Mouse (Mus musculus): ENCODE measurements at regions not wholly inside any gene's neighbourhood (a gene's known extent, or its start where the extent isn't known, plus 50 kb on each side); places are given as distances from the start of the nearest gene placed in this dataset.

GRCm38 (mm10) chr15:85670789-85671700 is 63.7 kb upstream of the Ppara start:
- WGBS = under 1% methylated on average over 118 of the region's 141 CpGs
- Histone ChIP-seq H3K27ac (ENCODE audit: low read length) (peak overlapping the region; percentile 96), H3K4me1 (ENCODE audit: control insufficient read depth, insufficient read depth, low read length) (peaks cover 17% of the 10 kb centered on the region)

GRCm38 (mm10) chr15:85671701-85672191 is 63.0 kb upstream of the Ppara start:
- WGBS = 2% methylated on average over 50 of the region's 50 CpGs
- peak overlapping the region; percentile 78 for H3K4me2 ChIP-seq (ENCODE audit: low read depth, low read length)
- no peaks in the 10 kb centered on the region for H3K36me3 ChIP-seq (ENCODE audit: control insufficient read depth, insufficient read depth, low read length)
- H3K9me3 ChIP-seq (ENCODE audit: control insufficient read depth, low read length) = no peaks in the 10 kb centered on the region
- H3K4me1 ChIP-seq (ENCODE audit: control insufficient read depth, insufficient read depth, low read length) = peaks cover 17% of the 10 kb centered on the region
- peak overlapping the region; percentile 79 for H3K4me3 ChIP-seq (ENCODE audit: low read length)
- H3K27ac ChIP-seq (ENCODE audit: low read length) = peak overlapping the region; percentile 96
- peaks cover 29% of the 10 kb centered on the region for H3K27me3 ChIP-seq (replicated peaks; ENCODE audit: control insufficient read depth, insufficient read depth, low read length)
- ATAC-seq = no peak; the same call in 1 of the 2 replicates
- H3K9ac ChIP-seq (ENCODE audit: low read depth, low read length) = peak overlapping the region; percentile 92

More at GRCm38 (mm10) chr15:85670789-85671700, 63.7 kb upstream of the Ppara start:
- Histone ChIP-seq H3K36me3 (ENCODE audit: control insufficient read depth, insufficient read depth, low read length) (no peaks in the 10 kb centered on the region), H3K4me2 (ENCODE audit: low read depth, low read length) (peak overlapping the region; percentile 78), H3K4me3 (ENCODE audit: low read length) (peak overlapping the region; percentile 79), H3K27me3 (replicated peaks; ENCODE audit: control insufficient read depth, insufficient read depth, low read length) (peaks cover 33% of the 10 kb centered on the region), H3K9ac (ENCODE audit: low read depth, low read length) (peak overlapping the region; percentile 92), H3K9me3 (ENCODE audit: control insufficient read depth, low read length) (no peaks in the 10 kb centered on the region)
- peak; percentile 73 for ATAC-seq

- peak overlapping the region; percentile 79 for H3K4me3 ChIP-seq (ENCODE audit: low read length)
- H3K9me3 ChIP-seq (ENCODE audit: control insufficient read depth, low read length) = no peaks in the 10 kb centered on the region
- H3K9ac ChIP-seq (ENCODE audit: low read depth, low read length) = peak overlapping the region; percentile 92
- no peak for ATAC-seq
- H3K27me3 ChIP-seq (replicated peaks; ENCODE audit: control insufficient read depth, insufficient read depth, low read length) = peaks cover 29% of the 10 kb centered on the region
- peaks cover 17% of the 10 kb centered on the region for H3K4me1 ChIP-seq (ENCODE audit: control insufficient read depth, insufficient read depth, low read length)
- WGBS = 65% methylated on average over 3 of the region's 3 CpGs
- peak overlapping the region; percentile 78 for H3K4me2 ChIP-seq (ENCODE audit: low read depth, low read length)
- no peak overlapping the region for H3K27ac ChIP-seq (ENCODE audit: low read length)
- H3K36me3 ChIP-seq (ENCODE audit: control insufficient read depth, insufficient read depth, low read length) = no peaks in the 10 kb centered on the region
Measured at GRCm38 (mm10) chr15:85672376-85672775, 62.4 kb upstream of the Ppara start.

GRCm38 (mm10) chr15:85672931-85673330 is 61.9 kb upstream of the Ppara start:
- 62% methylated on average over 3 of the region's 3 CpGs for WGBS
- Histone ChIP-seq H3K4me1 (ENCODE audit: control insufficient read depth, insufficient read depth, low read length) (peaks cover 19% of the 10 kb centered on the region), H3K36me3 (ENCODE audit: control insufficient read depth, insufficient read depth, low read length) (no peaks in the 10 kb centered on the region), H3K27me3 (replicated peaks; ENCODE audit: control insufficient read depth, insufficient read depth, low read length) (peaks cover 29% of the 10 kb centered on the region), H3K9ac (ENCODE audit: low read depth, low read length) (peak overlapping the region; percentile 92), H3K4me3 (ENCODE audit: low read length) (peak overlapping the region; percentile 79), H3K4me2 (ENCODE audit: low read depth, low read length) (peak overlapping the region; percentile 78), H3K9me3 (ENCODE audit: control insufficient read depth, low read length) (no peaks in the 10 kb centered on the region), H3K27ac (ENCODE audit: low read length) (no peak overlapping the region)
- no peak for ATAC-seq

GRCm38 (mm10) chr15:85673506-85673905 is 61.3 kb upstream of the Ppara start:
- H3K36me3 ChIP-seq (ENCODE audit: control insufficient read depth, insufficient read depth, low read length) = no peaks in the 10 kb centered on the region
- H3K9me3 ChIP-seq (ENCODE audit: control insufficient read depth, low read length) = no peaks in the 10 kb centered on the region
- no peak overlapping the region for H3K27ac ChIP-seq (ENCODE audit: low read length)
- H3K4me3 ChIP-seq (ENCODE audit: low read length) = peak overlapping the region; percentile 20
- peak overlapping the region; percentile 43 for H3K4me2 ChIP-seq (ENCODE audit: low read depth, low read length)
- H3K9ac ChIP-seq (ENCODE audit: low read depth, low read length) = peak overlapping the region; percentile 38; the same call in 1 of the 2 replicates
- H3K4me1 ChIP-seq (ENCODE audit: control insufficient read depth, insufficient read depth, low read length) = peaks cover 19% of the 10 kb centered on the region
- 75% methylated on average over 9 of the region's 9 CpGs for WGBS
- ATAC-seq = no peak
- H3K27me3 ChIP-seq (replicated peaks; ENCODE audit: control insufficient read depth, insufficient read depth, low read length) = peaks cover 29% of the 10 kb centered on the region

- H3K36me3 ChIP-seq (ENCODE audit: control insufficient read depth, insufficient read depth, low read length) = no peaks in the 10 kb centered on the region
- H3K27ac ChIP-seq (ENCODE audit: low read length) = no peak overlapping the region
- no peak for ATAC-seq
- no peaks in the 10 kb centered on the region for H3K9me3 ChIP-seq (ENCODE audit: control insufficient read depth, low read length)
- peaks cover 24% of the 10 kb centered on the region for H3K27me3 ChIP-seq (replicated peaks; ENCODE audit: control insufficient read depth, insufficient read depth, low read length)
- H3K4me2 ChIP-seq (ENCODE audit: low read depth, low read length) = no peak overlapping the region; the same call in 1 of the 2 replicates
- no peak overlapping the region; the same call in 1 of the 2 replicates for H3K9ac ChIP-seq (ENCODE audit: low read depth, low read length)
- 81% methylated on average over 9 of the region's 9 CpGs for WGBS
- no peak overlapping the region for H3K4me3 ChIP-seq (ENCODE audit: low read length)
- peaks cover 11% of the 10 kb centered on the region for H3K4me1 ChIP-seq (ENCODE audit: control insufficient read depth, insufficient read depth, low read length)
Measured at GRCm38 (mm10) chr15:85674191-85674984, 60.4 kb upstream of the Ppara start.

- no peak overlapping the region for H3K9ac ChIP-seq (ENCODE audit: low read depth, low read length)
- WGBS = 83% methylated on average over 7 of the region's 7 CpGs
Measured at GRCm38 (mm10) chr15:85675126-85675525, 59.7 kb upstream of the Ppara start.

GRCm38 (mm10) chr15:85675736-85676135 is 59.0 kb upstream of the Ppara start:
- Histone ChIP-seq H3K27me3 (replicated peaks; ENCODE audit: control insufficient read depth, insufficient read depth, low read length) (peaks cover 14% of the 10 kb centered on the region), H3K4me1 (ENCODE audit: control insufficient read depth, insufficient read depth, low read length) (peaks cover 13% of the 10 kb centered on the region), H3K9me3 (ENCODE audit: control insufficient read depth, low read length) (no peaks in the 10 kb centered on the region), H3K9ac (ENCODE audit: low read depth, low read length) (no peak overlapping the region), H3K36me3 (ENCODE audit: control insufficient read depth, insufficient read depth, low read length) (no peaks in the 10 kb centered on the region), H3K27ac (ENCODE audit: low read length) (no peak overlapping the region), H3K4me2 (ENCODE audit: low read depth, low read length) (no peak overlapping the region), H3K4me3 (ENCODE audit: low read length) (no peak overlapping the region)
- 64% methylated on average over 5 of the region's 5 CpGs for WGBS
- no peak for ATAC-seq

More at GRCm38 (mm10) chr15:85675126-85675525, 59.7 kb upstream of the Ppara start:
- no peak overlapping the region for H3K27ac ChIP-seq (ENCODE audit: low read length)
- no peak overlapping the region for H3K4me2 ChIP-seq (ENCODE audit: low read depth, low read length)
- ATAC-seq = no peak
- peaks cover 13% of the 10 kb centered on the region for H3K4me1 ChIP-seq (ENCODE audit: control insufficient read depth, insufficient read depth, low read length)
- no peaks in the 10 kb centered on the region for H3K36me3 ChIP-seq (ENCODE audit: control insufficient read depth, insufficient read depth, low read length)
- no peaks in the 10 kb centered on the region for H3K9me3 ChIP-seq (ENCODE audit: control insufficient read depth, low read length)
- peaks cover 19% of the 10 kb centered on the region for H3K27me3 ChIP-seq (replicated peaks; ENCODE audit: control insufficient read depth, insufficient read depth, low read length)
- H3K4me3 ChIP-seq (ENCODE audit: low read length) = no peak overlapping the region

GRCm38 (mm10) chr15:85676156-85676555 is 58.6 kb upstream of the Ppara start:
- Histone ChIP-seq H3K4me2 (ENCODE audit: low read depth, low read length) (no peak overlapping the region), H3K9me3 (ENCODE audit: control insufficient read depth, low read length) (no peaks in the 10 kb centered on the region), H3K9ac (ENCODE audit: low read depth, low read length) (no peak overlapping the region), H3K27me3 (replicated peaks; ENCODE audit: control insufficient read depth, insufficient read depth, low read length) (peaks cover 10% of the 10 kb centered on the region), H3K27ac (ENCODE audit: low read length) (no peak overlapping the region), H3K36me3 (ENCODE audit: control insufficient read depth, insufficient read depth, low read length) (no peaks in the 10 kb centered on the region), H3K4me3 (ENCODE audit: low read length) (no peak overlapping the region), H3K4me1 (ENCODE audit: control insufficient read depth, insufficient read depth, low read length) (peaks cover 16% of the 10 kb centered on the region)
- 91% methylated on average over 3 of the region's 3 CpGs for WGBS
- no peak for ATAC-seq

All from intestine, embryonic 16.5 days (tissue).